Mouse (Mus musculus) megakaryocyte, embryonic 14.5 days (primary cell): ENCODE measurements at regions not wholly inside any gene's neighbourhood (a gene's known extent, or its start where the extent isn't known, plus 50 kb on each side); places are given as distances from the start of the nearest gene placed in this dataset.

Experiments
- FLI1 ChIP-seq: IDR thresholded peaks from 2 replicates; pipeline ENCODE4 v1.6.1; 2012; ENCODE audit warnings: low read length, inconsistent platforms, mixed read lengths
- GATA1 ChIP-seq: IDR thresholded peaks from 3 replicates; pipeline ENCODE4 v1.6.1; 2012; ENCODE audit warnings: mixed read lengths, low read length, inconsistent platforms, borderline replicate concordance

- no peak for TF ChIP-seq GATA1
- no peak for TF ChIP-seq FLI1
Measured at GRCm38 (mm10) chr9:86188873-86189272, 275.9 kb downstream of the Ube2cbp start.
